Mouse (Mus musculus): Measurements from ENCODE around the gene Iffo1.

Iffo1 gene

GRCm38 (mm10) chr6:125139747-125140146 lies 5.3 kb upstream of the Iffo1 start:
- CTCF ChIA-PET = no interaction called here

- CTCF ChIA-PET = interaction anchor here (0.6 kb wide), 1 partner anchor 90 kb away, joined by 7 read pairs; no protein-coding TSS in a partner anchor
Measured at GRCm38 (mm10) chr6:125142436-125142835, 2.6 kb upstream of the Iffo1 start.

GRCm38 (mm10) chr6:125143128-125143527 lies 1.9 kb upstream of the Iffo1 start:
- CTCF ChIA-PET = no interaction called here

- CTCF ChIA-PET = no interaction called here
Measured at GRCm38 (mm10) chr6:125143904-125144303, 1.1 kb upstream of the Iffo1 start.

GRCm38 (mm10) chr6:125145479-125145951 lies 474 bp downstream of the Iffo1 start:
- CTCF ChIA-PET = no interaction called here

- CTCF ChIA-PET = no interaction called here
Measured at GRCm38 (mm10) chr6:125146148-125146547, 1.1 kb downstream of the Iffo1 start.

- CTCF ChIA-PET = no interaction called here
Measured at GRCm38 (mm10) chr6:125146797-125147196, 1.8 kb downstream of the Iffo1 start.

- CTCF ChIA-PET = no interaction called here
Measured at GRCm38 (mm10) chr6:125147329-125147728, 2.3 kb downstream of the Iffo1 start.

GRCm38 (mm10) chr6:125148251-125148925 lies 3.3 kb downstream of the Iffo1 start:
- CTCF ChIA-PET = no interaction called here

- CTCF ChIA-PET = no interaction called here
Measured at GRCm38 (mm10) chr6:125148926-125149568, 4.0 kb downstream of the Iffo1 start.

- CTCF ChIA-PET = no interaction called here
Measured at GRCm38 (mm10) chr6:125149569-125149950, 4.5 kb downstream of the Iffo1 start.

- CTCF ChIA-PET = interaction anchor here (0.6 kb wide), 1 partner anchor 114 kb away, joined by 3 read pairs; no protein-coding TSS in a partner anchor
Measured at GRCm38 (mm10) chr6:125152212-125153017, 7.4 kb downstream of the Iffo1 start.

GRCm38 (mm10) chr6:125153018-125153389 lies 8.0 kb downstream of the Iffo1 start:
- CTCF ChIA-PET = no interaction called here

- CTCF ChIA-PET = no interaction called here
Measured at GRCm38 (mm10) chr6:125153682-125154081, 8.6 kb downstream of the Iffo1 start.

- CTCF ChIA-PET = no interaction called here
Measured at GRCm38 (mm10) chr6:125154550-125154949, 9.5 kb downstream of the Iffo1 start.

- CTCF ChIA-PET = no interaction called here
Measured at GRCm38 (mm10) chr6:125155262-125155661, 10.2 kb downstream of the Iffo1 start.

GRCm38 (mm10) chr6:125156491-125156890 lies 11.4 kb downstream of the Iffo1 start:
- CTCF ChIA-PET = no interaction called here

GRCm38 (mm10) chr6:125156903-125157614 lies 12.0 kb downstream of the Iffo1 start:
- CTCF ChIA-PET = interaction anchor here (0.7 kb wide), 1 partner anchor 24 kb away, joined by 3 read pairs; no protein-coding TSS in a partner anchor

- CTCF ChIA-PET = no interaction called here
Measured at GRCm38 (mm10) chr6:125158944-125159492, 14.0 kb downstream of the Iffo1 start.

GRCm38 (mm10) chr6:125159773-125160557 lies 14.9 kb downstream of the Iffo1 start:
- CTCF ChIA-PET = interaction anchor here (1.0 kb wide), 1 partner anchor 112 kb away, joined by 3 read pairs; no protein-coding TSS in a partner anchor

GRCm38 (mm10) chr6:125160558-125160853 lies 15.5 kb downstream of the Iffo1 start:
- CTCF ChIA-PET = interaction anchor here (1.0 to 1.1 kb wide), 2 partner anchors 112 to 114 kb away, joined by 3 read pairs; no protein-coding TSS in a partner anchor

Data from spleen, embryonic (tissue).